Mouse (Mus musculus): Measurements from ENCODE around the gene Nes.

Nes gene

DNA sequence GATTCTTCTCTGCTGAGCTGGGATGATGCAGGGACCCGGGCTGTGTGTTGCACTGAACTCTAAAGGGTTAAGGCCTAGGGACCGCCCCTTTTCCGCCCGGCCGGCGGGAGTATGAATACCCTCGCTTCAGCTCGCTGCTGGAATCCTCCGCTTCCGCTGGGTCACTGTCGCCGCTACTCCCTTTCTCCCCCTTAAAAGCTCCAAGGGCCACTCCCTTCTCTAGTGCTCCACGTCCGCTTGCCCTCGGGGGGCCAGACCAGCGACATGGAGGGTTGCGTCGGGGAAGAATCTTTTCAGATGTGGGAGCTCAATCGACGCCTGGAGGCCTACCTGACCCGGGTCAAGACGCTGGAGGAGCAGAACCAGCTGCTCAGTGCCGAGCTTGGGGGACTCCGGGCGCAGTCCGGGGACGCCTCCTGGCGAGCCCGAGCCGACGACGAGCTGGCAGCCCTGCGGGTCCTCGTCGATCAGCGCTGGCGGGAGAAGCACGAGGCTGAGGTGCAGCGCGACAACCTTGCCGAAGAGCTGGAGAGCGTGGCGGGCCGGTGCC is at the start of gene Nes:
Gene Nes, plus strand, starts transcription at position 140 of the 550 bp plus-strand sequence.
- DNase-seq (ENCODE audit: low spot score in 2 of 2): no peak

- DNase-seq (ENCODE audit: low spot score in 2 of 2): no peak
Observed at GRCm38 (mm10) chr3:87924996-87925395, 45.9 kb upstream of the Nes start.

DNA sequence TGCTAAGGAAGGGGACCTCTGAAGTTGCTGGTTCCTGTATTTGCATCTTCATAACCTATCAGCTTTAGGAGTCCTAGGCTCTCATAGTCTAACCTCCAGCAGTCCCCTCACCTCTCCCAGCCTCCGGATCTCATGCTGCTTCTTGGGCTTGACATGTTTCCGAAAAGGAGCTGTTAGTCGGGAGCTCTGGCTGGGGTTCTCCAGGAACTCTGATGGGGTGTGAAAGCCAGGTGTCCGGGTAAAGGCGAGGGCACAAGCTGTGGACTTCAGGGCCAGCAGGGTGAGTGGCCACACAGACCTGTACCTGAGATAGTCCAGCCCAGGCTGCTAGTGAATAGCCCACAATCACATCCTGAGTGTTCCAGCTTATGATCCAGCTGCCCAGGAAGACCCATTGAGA is 43.4 kb upstream of the Nes start:
- DNase-seq (ENCODE audit: low spot score in 2 of 2): no peak

GRCm38 (mm10) chr3:87929341-87930077 is 41.4 kb upstream of the Nes start:
- no peak for DNase-seq (ENCODE audit: low spot score in 2 of 2)

- peak; percentile 92 to 96 for DNase-seq (ENCODE audit: low spot score in 2 of 2)
Observed at GRCm38 (mm10) chr3:87930078-87930795, 40.6 kb upstream of the Nes start, which contains the start of the genes Isg20l2 and Rrnad1. Gene Isg20l2 (plus strand): TSS chr3:87930314. Gene Rrnad1 (minus strand): TSS chr3:87930717.

DNA sequence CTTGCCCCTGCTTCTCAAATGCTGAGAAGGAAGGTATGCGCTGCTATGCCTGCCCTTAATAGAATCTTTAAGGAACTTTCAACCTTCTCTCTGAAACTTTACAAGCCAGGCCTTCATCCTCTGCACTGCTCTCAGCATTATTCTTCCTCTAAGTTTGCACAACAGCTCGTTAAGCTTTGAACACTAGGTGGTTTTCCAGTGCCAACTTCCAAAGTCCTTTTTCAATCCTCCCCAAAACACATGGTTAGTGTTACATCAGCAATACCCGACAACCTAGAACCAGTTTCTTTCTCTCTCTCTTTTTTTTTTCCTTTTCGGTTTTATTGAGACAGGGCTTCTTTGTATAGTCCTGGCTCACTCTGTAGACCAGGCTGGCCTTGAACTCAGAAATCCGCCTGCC is 36.9 kb upstream of the Nes start:
- DNase-seq (ENCODE audit: low spot score in 2 of 2): no peak

GRCm38 (mm10) chr3:87934501-87934900 is 36.4 kb upstream of the Nes start:
- DNase-seq (ENCODE audit: low spot score in 2 of 2): no peak

DNA sequence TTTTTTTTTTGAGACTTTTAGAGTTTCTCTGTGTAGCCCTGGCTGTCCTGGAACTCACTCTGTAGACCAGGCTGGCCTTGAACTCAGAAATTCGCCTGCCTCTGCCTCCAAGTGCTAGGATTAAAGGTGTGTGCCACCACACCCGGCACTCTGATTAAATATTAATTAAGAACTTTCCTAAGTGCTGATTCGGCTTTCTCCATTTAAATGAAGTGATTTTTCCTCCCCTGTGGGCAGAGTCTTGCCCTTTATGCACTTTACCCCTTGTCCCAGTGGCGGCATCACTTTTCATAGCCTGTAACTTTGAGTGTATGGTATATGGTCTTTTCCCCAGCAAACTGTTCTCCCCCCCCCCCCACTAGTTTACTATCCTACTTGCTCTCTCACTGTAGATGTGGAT is 35.7 kb upstream of the Nes start:
- no peak for DNase-seq (ENCODE audit: low spot score in 2 of 2)

- DNase-seq (ENCODE audit: low spot score in 2 of 2): peak in 1 of 2 experiments; percentile 76
Observed at GRCm38 (mm10) chr3:87935776-87936175, 35.1 kb upstream of the Nes start.

GRCm38 (mm10) chr3:87940611-87941010 is 30.3 kb upstream of the Nes start:
- no peak for DNase-seq (ENCODE audit: low spot score in 2 of 2)

GRCm38 (mm10) chr3:87942471-87942870 is 28.4 kb upstream of the Nes start:
- no peak for DNase-seq (ENCODE audit: low spot score in 2 of 2)

GRCm38 (mm10) chr3:87943586-87943985 is 27.3 kb upstream of the Nes start:
- DNase-seq (ENCODE audit: low spot score in 2 of 2): no peak

GRCm38 (mm10) chr3:87944838-87945600 is 25.9 kb upstream of the Nes start:
- DNase-seq (ENCODE audit: low spot score in 2 of 2): no peak

- DNase-seq (ENCODE audit: low spot score in 2 of 2): no peak
Observed at GRCm38 (mm10) chr3:87945781-87946540, 24.9 kb upstream of the Nes start.

- DNase-seq (ENCODE audit: low spot score in 2 of 2): no peak
Observed at GRCm38 (mm10) chr3:87946541-87946860, 24.4 kb upstream of the Nes start.

DNA sequence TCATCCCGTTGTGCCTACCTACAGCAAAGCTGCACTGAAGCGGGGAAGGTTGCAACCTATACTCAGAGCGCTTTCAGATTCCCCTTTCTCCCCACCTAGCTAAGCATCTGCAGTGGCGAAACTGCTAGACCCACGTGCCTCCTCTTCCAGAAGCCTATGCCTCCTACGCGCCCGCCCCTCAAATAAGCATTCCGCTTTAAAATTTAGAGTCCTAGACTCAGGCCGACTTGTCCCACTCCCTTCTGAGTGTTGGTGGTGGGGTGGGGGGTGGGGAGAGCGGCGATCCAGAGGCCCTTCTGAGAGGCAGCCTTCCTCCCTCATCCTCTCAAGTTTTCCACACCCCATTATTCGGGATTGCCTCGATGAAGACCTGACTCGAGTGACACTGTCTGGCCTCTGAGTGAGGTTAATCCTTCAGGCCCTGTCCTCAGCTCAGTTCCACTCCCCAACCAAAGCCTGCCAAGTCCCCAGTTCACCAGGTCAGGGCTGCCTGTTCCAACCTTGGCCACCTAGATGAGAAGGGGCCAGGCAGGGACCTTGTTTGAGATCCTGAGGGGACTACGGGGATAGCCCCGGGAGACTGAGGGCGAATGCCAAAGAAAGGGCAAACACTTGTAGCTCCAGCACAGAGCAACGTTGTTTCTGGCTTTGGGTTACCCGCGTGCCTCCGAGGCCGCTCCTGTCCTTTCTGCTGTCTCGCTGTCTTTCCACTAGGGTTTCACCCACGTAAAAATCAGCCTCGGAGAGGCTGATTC is 23.6 kb upstream of the Nes start:
- no peak for DNase-seq (ENCODE audit: low spot score in 2 of 2)

GRCm38 (mm10) chr3:87947811-87948199 is 23.1 kb upstream of the Nes start:
- DNase-seq (ENCODE audit: low spot score in 2 of 2): no peak

DNA sequence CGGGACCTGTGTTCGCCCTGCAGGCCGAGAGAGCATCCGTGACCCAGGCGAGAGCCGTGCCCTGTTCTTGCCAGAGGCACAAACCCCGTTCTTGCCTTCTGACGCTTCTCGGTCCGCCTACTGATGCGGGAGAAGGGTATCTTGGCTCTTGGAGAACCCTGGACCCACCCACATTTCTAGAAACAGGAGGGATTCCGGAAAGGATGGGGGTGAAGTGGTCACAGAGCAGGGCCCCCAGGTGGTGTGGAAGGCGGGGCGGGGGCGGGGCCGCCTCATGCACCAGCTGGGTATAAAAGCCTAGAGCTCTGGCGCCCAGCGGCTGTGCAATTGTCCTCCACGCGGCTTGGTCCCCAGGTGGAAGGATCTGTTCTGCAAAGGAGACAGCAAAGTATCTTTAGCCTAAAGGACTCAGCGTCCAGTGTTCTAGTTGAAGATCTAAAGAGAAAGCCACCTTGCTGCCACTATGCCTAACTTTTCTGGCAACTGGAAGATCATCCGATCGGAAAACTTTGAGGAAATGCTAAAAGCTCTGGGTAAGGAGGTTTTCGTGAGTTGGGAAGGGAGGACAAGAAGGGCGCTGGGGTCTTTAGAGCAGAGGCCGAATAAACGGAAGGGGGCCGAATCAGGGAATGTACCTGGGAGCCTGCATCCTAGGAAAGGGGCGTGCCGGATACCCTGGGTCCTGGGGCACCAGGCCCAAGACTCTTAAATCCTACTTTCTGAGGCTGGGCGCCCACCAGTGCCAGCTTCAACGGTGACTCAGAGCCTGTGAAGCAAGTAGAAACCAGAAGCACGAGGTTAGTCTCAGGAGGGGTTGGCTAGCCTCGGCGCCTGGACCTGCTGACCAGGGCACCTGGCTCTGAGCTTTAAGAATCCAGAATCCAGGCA is 22.3 kb upstream of the Nes start, which contains the start of gene Crabp2:
Gene Crabp2, plus strand, starts transcription at position 289 of the 888 bp plus-strand sequence.
- no peak for DNase-seq (ENCODE audit: low spot score in 2 of 2)

GRCm38 (mm10) chr3:87949266-87949954 is 21.5 kb upstream of the Nes start:
- no peak for DNase-seq (ENCODE audit: low spot score in 2 of 2)
